Mouse (Mus musculus) olfactory bulb, adult 2 months (tissue): ENCODE results near the gene Foxa3. TPM values are rescaled to one million over a fixed set of nuclear protein-coding genes. Genes with fewer than 3 reads are reported as not detected.

Source experiments
- H3K27ac ChIP-seq: fragments of 200-500 bp; 2 replicates; pipeline ENCODE4 v1.5.1; 2012; ENCODE audit warnings: low read depth, low read length; ENCODE audit not compliant: insufficient read depth
- H3K4me1 ChIP-seq: fragments of 200-500 bp; 2 replicates; pipeline ENCODE4 v1.6.1; 2012; ENCODE audit warnings: low read length; ENCODE audit not compliant: control insufficient read depth, insufficient read depth
- H3K4me3 ChIP-seq: fragments of 200-500 bp; 2 replicates; pipeline ENCODE4 v1.5.1; 2012; ENCODE audit warnings: mild to moderate bottlenecking, low read depth, low read length, moderate library complexity; ENCODE audit not compliant: insufficient read depth
- CTCF ChIP-seq: fragments of 200-500 bp; IDR thresholded peaks from 2 replicates; pipeline ENCODE4 v1.5.1; 2012; ENCODE audit warnings: low read depth, mild to moderate bottlenecking, low read length, moderate library complexity; ENCODE audit not compliant: insufficient read depth
- POLR2A ChIP-seq: fragments of 200-500 bp; IDR thresholded peaks from 2 replicates; pipeline ENCODE4 v1.6.1; 2012; ENCODE audit warnings: mild to moderate bottlenecking, low read depth, low read length, moderate library complexity; ENCODE audit not compliant: insufficient read depth
- WGBS: fragments of 180-500 bp; shearing (Covaris S2); methylation state at CpG from one replicate; pipeline ENCODE4 v1.1.7; 2018; 5-methylcytosine and 5-hydroxymethylcytosine counted together
- polyA plus RNA-seq: library from polyadenylated mRNA; stranded (reverse); fragments of >200 nt; gene quantifications from 2 replicates; pipeline ENCODE4 v1.2.4, GENCODE M21; 2012; ENCODE audit warnings: low replicate concordance; ENCODE audit not compliant: missing spikeins, insufficient read depth, insufficient read length

The Foxa3 gene
- polyA plus RNA-seq, 1 experiment, result not detected

- WGBS, result 95% methylated on average over 6 of the region's 6 CpGs
- H3K4me3 ChIP-seq, result no peak overlapping the region
- H3K27ac ChIP-seq, result no peak overlapping the region
- H3K4me1 ChIP-seq, result peaks cover 2% of the 10 kb centered on the region; the same call in 1 of the 2 replicates
- no peak for TF ChIP-seq POLR2A
- no peak for TF ChIP-seq CTCF
Measured at GRCm38 (mm10) chr7:19044616-19045015, 21.3 kb upstream of the Foxa3 start.

- WGBS, result 70% methylated on average over 4 of the region's 4 CpGs
- Histone ChIP-seq H3K4me3 (no peak overlapping the region), H3K4me1 (no peaks in the 10 kb centered on the region), H3K27ac (no peak overlapping the region)
- TF ChIP-seq POLR2A (no peak), CTCF (no peak)
Measured at GRCm38 (mm10) chr7:19031641-19032040, 8.3 kb upstream of the Foxa3 start.

- Histone ChIP-seq H3K4me1 (peaks cover 4% of the 10 kb centered on the region; the same call in 1 of the 2 replicates), H3K4me3 (no peak overlapping the region), H3K27ac (no peak overlapping the region)
- TF ChIP-seq POLR2A (no peak), CTCF (no peak; the same call in 1 of the 2 replicates)
- 50% methylated on average over 6 of the region's 6 CpGs for WGBS
Measured at GRCm38 (mm10) chr7:19029084-19029653, 5.8 kb upstream of the Foxa3 start.

GRCm38 (mm10) chr7:19028067-19028466, 4.7 kb upstream of the Foxa3 start:
- Histone ChIP-seq H3K4me3 (no peak overlapping the region), H3K4me1 (peaks cover 4% of the 10 kb centered on the region; the same call in 1 of the 2 replicates), H3K27ac (no peak overlapping the region)
- TF ChIP-seq CTCF, result no peak
- no peak for TF ChIP-seq POLR2A

- Histone ChIP-seq H3K27ac (no peak overlapping the region), H3K4me1 (peaks cover 4% of the 10 kb centered on the region; the same call in 1 of the 2 replicates), H3K4me3 (peak overlapping the region; percentile 85)
- no peak for TF ChIP-seq POLR2A
- no peak for TF ChIP-seq CTCF
- whole genome bisulfite sequencing, result under 1% methylated on average over 28 of the region's 36 CpGs
Measured at GRCm38 (mm10) chr7:19024581-19025255, 1.4 kb upstream of the Foxa3 start.

- 2% methylated on average over 49 of the region's 50 CpGs for WGBS
- H3K27ac ChIP-seq, result no peak within 1 kb of the TSS
- H3K4me1 ChIP-seq, result peaks cover 4% of the 10 kb centered on the region; the same call in 1 of the 2 replicates
- H3K4me3 ChIP-seq, result peak within 1 kb of the TSS; percentile 85
- peak; percentile 47; the same call in 1 of the 2 replicates for TF ChIP-seq POLR2A
- no peak for TF ChIP-seq CTCF
Measured at GRCm38 (mm10) chr7:19024096-19024506, 763 bp upstream of the Foxa3 start, which contains the start of gene Sympk. Gene Sympk, plus strand, starts transcription at chr7:19024377.

- H3K27ac ChIP-seq, result no peak overlapping the region
- 60% methylated on average over 18 of the region's 18 CpGs for WGBS
- TF ChIP-seq CTCF (no peak), POLR2A (no peak)
Measured at GRCm38 (mm10) chr7:19022189-19022958, 964 bp downstream of the Foxa3 start.

GRCm38 (mm10) chr7:19021048-19021447, 2.3 kb downstream of the Foxa3 start:
- Histone ChIP-seq H3K27ac (no peak overlapping the region), H3K4me1 (peaks cover 2% of the 10 kb centered on the region; the same call in 1 of the 2 replicates), H3K4me3 (no peak overlapping the region)
- 18% methylated on average over 8 of the region's 8 CpGs for WGBS
- TF ChIP-seq POLR2A (no peak), CTCF (no peak)

More at GRCm38 (mm10) chr7:19022189-19022958, 964 bp downstream of the Foxa3 start:
- Histone ChIP-seq H3K4me1 (peaks cover 4% of the 10 kb centered on the region; the same call in 1 of the 2 replicates), H3K4me3 (no peak overlapping the region)
